10 mouse cellular contexts compared by ENCODE assay signal in genomic region chr2:167367777-167368281, GRCm38 (mm10). TPM values are rescaled to one million over a fixed set of nuclear protein-coding genes. Genes with fewer than 3 reads are reported as not detected.
A peak's percentile ranks its signal among the peaks of the same experiment; 100 is the strongest.
DNase-seq lines count a peak whose midpoint lies in the region; ATAC-seq lines count a peak whose summit lies in the region.
"Had no signal": no experiment of that assay in that cellular context is flagged by ENCODE, and none has a peak within 500 bp of the region (broad histone marks: within the 10 kb centered on the region; RNA-seq: fewer than 3 reads in every experiment).

No protein-coding gene starts in this region.

- no peak overlapping the region for H3K9ac ChIP-seq in midbrain, embryonic 14.5 days (replicated peaks; ENCODE audit: low read length)
- H3K9ac ChIP-seq: midbrain, embryonic 13.5 days had no signal

- intact Hi-C loops in gastrocnemius, postnatal 14 days (cut with DNase I; ENCODE audit: low total_unique reads) = no loop called here

- H3K4me3 ChIP-seq in midbrain, embryonic 14.5 days (replicated peaks; ENCODE audit: low read depth, low read length) = no peak overlapping the region
- H3K4me3 ChIP-seq: midbrain, embryonic 13.5 days had no signal

- no peaks in the 10 kb centered on the region for H3K4me1 ChIP-seq in midbrain, embryonic 14.5 days (ENCODE audit: control insufficient read depth, insufficient read depth, low read length)
- H3K4me1 ChIP-seq: midbrain, embryonic 13.5 days had no signal

- peak; percentile 90 for DNase-seq in 416B (ENCODE audit: low read depth)
- peak; percentile 92 for DNase-seq in CD4-positive helper T cell, adult 2 months (ENCODE audit: low read depth, low spot score)
- DNase-seq in naive thymus-derived CD4-positive, alpha-beta T cell, adult 2 months (ENCODE audit: low read depth) = peak; percentile 87
- no peak for DNase-seq in cerebellum, postnatal 14 days
- DNase-seq in gastrocnemius, postnatal 14 days = no peak
- no peak for DNase-seq in cerebellum, postnatal 25 days
- DNase-seq in midbrain, embryonic 14.5 days = no peak
- DNase-seq: layer of hippocampus, postnatal 36 days had no signal

- no peak overlapping the region for H3K4me2 ChIP-seq in midbrain, embryonic 14.5 days (ENCODE audit: low read length)
- H3K4me2 ChIP-seq: midbrain, embryonic 13.5 days had no signal

- no peaks in the 10 kb centered on the region for H3K9me3 ChIP-seq in midbrain, embryonic 14.5 days (ENCODE audit: control insufficient read depth, low read length)
- H3K9me3 ChIP-seq: midbrain, embryonic 13.5 days had no signal

- H3K36me3 ChIP-seq in midbrain, embryonic 14.5 days (ENCODE audit: control insufficient read depth, insufficient read depth, low read length) = no peaks in the 10 kb centered on the region
- H3K36me3 ChIP-seq: midbrain, embryonic 13.5 days had no signal

- no peak overlapping the region for H3K27ac ChIP-seq in midbrain, embryonic 14.5 days (replicated peaks; ENCODE audit: low read depth, low read length)
- H3K27ac ChIP-seq: midbrain, embryonic 13.5 days had no signal

- no peaks in the 10 kb centered on the region for H3K27me3 ChIP-seq in midbrain, embryonic 14.5 days (ENCODE audit: control insufficient read depth, insufficient read depth, low read length)
- H3K27me3 ChIP-seq: midbrain, embryonic 13.5 days had no signal

- WGBS in midbrain, embryonic 14.5 days = 65% methylated on average over 20 of the region's 20 CpGs

- ATAC-seq in granulocyte monocyte progenitor cell, adult 5-6 weeks (replicated peaks; ENCODE audit: poor library complexity, severe bottlenecking) = peak; percentile 47
- ATAC-seq in midbrain, embryonic 14.5 days (ENCODE audit: low FRiP score, low TSS enrichment) = no peak
- ATAC-seq: midbrain, embryonic 13.5 days had no signal

RNA-seq across cellular contexts. Expression of gene B4galt5, which starts 18.8 kb away (rescaled TPM):
- 12.3 and 19.3 TPM in 2 replicates for total RNA-seq in granulocyte monocyte progenitor cell, adult 5-6 weeks (2014; fragmentation: Nextera tagmentation)
- 5.0 and 13.1 TPM in 2 replicates for total RNA-seq in granulocyte monocyte progenitor cell, adult 5-6 weeks (2017)
- total RNA-seq in gastrocnemius, postnatal 14 days (2021) = 10 to 100 TPM; 15.0 to 17.6 TPM
- polyA plus RNA-seq in midbrain, embryonic 14.5 days (2014; fragmentation: Nextera tagmentation; extraction: Ambion mirVana) = 16.2 and 20.4 TPM in 2 replicates

RNA-seq across cellular contexts. Expression of gene Slc9a8, which starts 53.7 kb away (rescaled TPM):
- total RNA-seq in granulocyte monocyte progenitor cell, adult 5-6 weeks (2014; fragmentation: Nextera tagmentation) = 39.4 and 54.4 TPM in 2 replicates
- 21.1 and 22.0 TPM in 2 replicates for total RNA-seq in granulocyte monocyte progenitor cell, adult 5-6 weeks (2017)
- total RNA-seq in gastrocnemius, postnatal 14 days (2021) = 10 to 100 TPM; 24.5 to 24.6 TPM
- 15.5 and 19.2 TPM in 2 replicates for polyA plus RNA-seq in midbrain, embryonic 14.5 days (2014; fragmentation: Nextera tagmentation; extraction: Ambion mirVana)

Comparison
In these comparisons a context has a peak if more than half of its experiments do, and no peak if none do; other contexts are left out.
1. DNase-seq: peak in 416B (single experiment), CD4-positive helper T cell, adult 2 months (single experiment) and naive thymus-derived CD4-positive, alpha-beta T cell, adult 2 months (single experiment); none in cerebellum, postnatal 14 days (0 of 2), gastrocnemius, postnatal 14 days (single experiment), cerebellum, postnatal 25 days (0 of 2) and midbrain, embryonic 14.5 days (single experiment).